Mouse (Mus musculus) right cerebral cortex, postnatal 10 days (tissue): ENCODE measurements at regions not wholly inside any gene's neighbourhood (a gene's known extent, or its start where the extent isn't known, plus 50 kb on each side); places are given as distances from the start of the nearest gene placed in this dataset.

Source experiments
- DNase-seq, 2 experiments: peaks; one replicate each; pipeline ENCODE4 v3.0.0; 2021; ENCODE audit warnings: low spot score in 2 of 2

DNA sequence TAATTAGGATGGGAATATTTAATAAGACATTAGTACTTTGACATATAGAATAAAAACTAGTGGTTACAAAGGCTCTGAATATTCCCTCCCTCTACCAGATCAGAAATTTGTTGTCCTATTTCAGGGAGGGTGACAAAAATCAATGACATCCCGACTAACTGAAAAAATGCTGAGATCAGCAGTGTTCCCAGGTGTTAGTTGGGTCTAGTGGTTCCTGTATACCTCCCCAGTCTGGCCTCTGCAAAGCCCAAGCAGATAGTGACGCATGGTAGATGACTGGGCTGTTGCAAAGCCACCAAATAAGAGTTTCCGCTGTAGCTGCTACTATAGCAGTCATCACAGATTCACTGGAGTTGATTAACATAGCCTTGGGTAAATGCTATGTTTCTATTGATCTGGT, 59.9 kb upstream of the Gm4791 start:
- no peak for DNase-seq

GRCm38 (mm10) chr9:46925641-46926040, 72.9 kb upstream of the Gm4791 start:
- peak; percentile 46 to 51 for DNase-seq

DNA sequence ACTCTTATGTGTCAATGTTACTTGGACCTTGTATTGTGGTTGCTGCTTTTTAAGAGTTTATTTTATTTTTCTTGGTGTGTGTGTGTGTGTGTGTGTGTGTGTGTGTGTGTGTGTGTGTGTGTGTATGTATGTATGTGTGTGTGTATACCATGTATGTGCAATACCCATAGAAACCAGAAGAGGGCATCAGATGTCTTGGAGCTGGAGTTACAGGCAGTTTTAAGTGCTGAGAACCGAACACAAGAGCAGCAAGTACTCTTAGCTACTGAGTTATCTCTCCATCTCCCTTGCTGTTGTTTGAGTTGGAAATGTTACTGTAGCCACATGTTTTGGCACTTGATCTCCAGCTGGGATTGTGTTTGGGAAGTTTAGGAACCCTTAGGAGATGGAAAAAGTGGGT, 78.5 kb upstream of the Gm4791 start:
- DNase-seq = no peak

- DNase-seq = peak; percentile 79 to 84
These were observed 85.3 kb upstream of the Gm4791 start for GRCm38 (mm10) chr9:46913238-46913637.

GRCm38 (mm10) chr9:46909412-46910013, 89.0 kb upstream of the Gm4791 start:
- DNase-seq = peak; percentile 59 to 75

GRCm38 (mm10) chr9:46905081-46905480, 93.5 kb upstream of the Gm4791 start:
- no peak for DNase-seq

- DNase-seq = no peak
These were observed 94.9 kb upstream of the Gm4791 start for GRCm38 (mm10) chr9:46903491-46904220.

- DNase-seq = peak; percentile 50 to 54
These were observed 99.3 kb upstream of the Gm4791 start for GRCm38 (mm10) chr9:46899283-46899682.

GRCm38 (mm10) chr9:46898120-46898519, 100.4 kb upstream of the Gm4791 start:
- peak in 1 of 2 experiments; percentile 47 for DNase-seq

DNA sequence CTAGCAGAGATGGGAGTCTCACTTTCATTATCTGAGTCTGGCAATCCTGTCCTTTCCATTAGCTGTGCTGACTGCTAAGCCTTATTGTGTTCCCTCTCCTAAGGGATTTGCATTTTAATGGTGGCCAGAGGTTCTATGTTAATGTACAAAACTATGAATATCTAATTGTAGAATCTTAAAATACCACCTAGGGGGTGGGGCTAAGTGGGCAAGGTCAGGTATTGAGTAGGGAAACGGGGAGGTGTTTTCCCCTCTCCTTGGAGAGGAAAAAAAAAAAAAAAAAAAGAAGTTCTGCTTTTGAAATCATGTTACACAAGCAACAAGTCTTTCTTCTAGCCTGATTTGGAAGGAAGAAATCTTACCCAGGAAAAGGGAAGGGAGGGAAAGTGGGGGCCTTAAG, 106.7 kb upstream of the Gm4791 start:
- no peak for DNase-seq

GRCm38 (mm10) chr9:46889933-46890662, 108.4 kb upstream of the Gm4791 start:
- peak in 1 of 2 experiments; percentile 57 for DNase-seq

DNA sequence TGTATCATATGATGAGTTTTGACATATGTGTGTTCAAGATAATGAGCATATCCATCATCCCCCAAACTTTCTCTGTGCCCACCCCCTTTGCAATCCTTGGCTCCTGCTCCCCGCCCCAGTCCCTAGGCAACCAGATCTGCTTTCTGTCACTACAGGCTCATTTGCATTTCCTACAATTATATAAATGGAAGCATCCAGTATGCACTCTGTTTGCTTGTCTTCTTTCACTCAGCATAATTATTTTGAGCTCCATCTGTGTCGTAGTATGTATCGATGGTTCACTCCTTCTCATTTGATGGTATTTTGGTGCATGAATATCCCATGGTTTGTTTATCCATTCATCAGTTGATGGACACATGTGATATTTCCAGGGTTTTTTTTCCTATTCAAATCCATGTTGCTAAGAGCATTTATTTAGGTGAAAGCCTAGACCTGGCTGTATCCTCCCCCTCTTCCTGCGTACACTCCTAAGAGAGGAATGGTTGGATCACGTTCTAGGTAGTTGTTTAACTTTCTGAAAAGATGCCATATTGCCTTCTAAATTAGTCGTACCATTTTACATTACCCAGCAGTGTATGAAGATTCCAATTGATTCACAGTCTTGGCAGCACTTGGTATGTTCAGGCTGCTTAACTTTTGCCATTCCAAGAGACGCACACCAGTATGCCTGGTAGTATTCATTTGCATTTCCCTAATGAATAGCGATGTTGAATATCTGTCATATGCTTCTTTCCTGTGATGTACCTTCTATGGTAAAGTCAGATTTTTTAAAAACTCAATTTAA, 127.1 kb upstream of the Gm4791 start:
- peak; percentile 62 to 80 for DNase-seq

- peak in 1 of 2 experiments; percentile 51 for DNase-seq
These were observed 134.6 kb upstream of the Gm4791 start for GRCm38 (mm10) chr9:46863934-46864333.

GRCm38 (mm10) chr9:46851753-46852152, 146.8 kb upstream of the Gm4791 start:
- no peak for DNase-seq

GRCm38 (mm10) chr9:46851336-46851735, 147.2 kb upstream of the Gm4791 start:
- DNase-seq = no peak

DNA sequence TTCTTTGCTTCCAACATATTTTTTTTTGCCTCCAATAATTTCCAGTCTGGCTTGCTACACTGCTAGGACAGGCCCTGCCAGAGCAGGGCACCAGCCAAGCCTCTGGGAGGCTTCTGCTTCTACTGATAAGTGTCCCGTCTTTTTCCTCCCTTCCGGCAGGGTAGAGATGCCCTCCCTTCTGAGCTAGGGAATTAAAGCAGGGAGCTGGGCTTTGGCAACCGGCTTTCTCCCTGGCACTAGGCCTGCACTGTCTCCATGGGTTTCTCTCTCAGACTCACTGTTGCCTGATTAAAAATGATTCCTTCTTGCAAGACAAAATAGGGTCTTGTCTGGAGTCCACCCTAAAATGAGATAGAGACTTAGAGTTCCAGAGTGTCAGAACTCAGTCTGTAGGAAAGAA, 153.3 kb upstream of the Gm4791 start:
- DNase-seq = peak; percentile 79 to 83

DNA sequence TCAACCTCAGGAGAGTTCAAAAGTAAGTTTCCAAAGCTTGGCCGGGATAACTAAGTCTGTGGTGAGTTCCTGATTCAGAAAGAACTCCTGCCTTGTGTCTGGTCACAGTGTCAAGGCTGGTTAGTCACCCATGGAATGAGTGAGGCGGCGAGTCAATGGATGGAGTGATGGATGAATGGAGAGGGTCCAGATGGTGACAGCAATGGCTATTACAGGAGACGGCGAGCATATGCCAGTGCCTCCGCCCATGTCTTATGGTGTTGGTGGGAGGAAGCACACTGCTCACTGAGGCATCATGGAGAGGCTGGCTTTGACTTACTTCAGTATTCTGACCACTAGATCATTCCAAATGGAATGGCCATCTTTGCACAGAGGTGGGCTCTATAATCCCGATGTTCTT, 154.8 kb upstream of the Gm4791 start:
- no peak for DNase-seq

DNA sequence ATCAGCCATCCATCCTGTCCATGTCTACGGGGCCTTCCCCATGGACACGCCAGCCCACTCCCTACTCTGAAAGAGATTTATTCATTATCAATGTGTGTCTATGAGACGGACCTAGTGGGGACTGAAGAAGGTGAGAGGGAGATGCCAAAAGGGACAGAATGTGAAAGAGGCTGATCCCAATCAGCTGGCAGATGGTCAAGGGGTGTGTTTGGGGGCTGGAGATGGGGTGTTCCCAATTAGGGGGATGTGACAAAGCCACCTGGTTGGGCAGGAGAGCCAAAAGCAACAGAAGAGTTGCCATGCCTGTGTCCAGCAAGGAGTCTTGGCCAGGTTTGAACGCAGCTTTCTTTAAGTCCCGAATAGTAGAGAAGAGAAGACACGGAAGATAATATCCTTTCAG, 157.0 kb upstream of the Gm4791 start:
- no peak for DNase-seq

GRCm38 (mm10) chr9:46835261-46835660, 163.3 kb upstream of the Gm4791 start:
- DNase-seq = peak in 1 of 2 experiments; percentile 44

- DNase-seq = no peak
These were observed 167.6 kb upstream of the Gm4791 start for GRCm38 (mm10) chr9:46830746-46831560.

DNA sequence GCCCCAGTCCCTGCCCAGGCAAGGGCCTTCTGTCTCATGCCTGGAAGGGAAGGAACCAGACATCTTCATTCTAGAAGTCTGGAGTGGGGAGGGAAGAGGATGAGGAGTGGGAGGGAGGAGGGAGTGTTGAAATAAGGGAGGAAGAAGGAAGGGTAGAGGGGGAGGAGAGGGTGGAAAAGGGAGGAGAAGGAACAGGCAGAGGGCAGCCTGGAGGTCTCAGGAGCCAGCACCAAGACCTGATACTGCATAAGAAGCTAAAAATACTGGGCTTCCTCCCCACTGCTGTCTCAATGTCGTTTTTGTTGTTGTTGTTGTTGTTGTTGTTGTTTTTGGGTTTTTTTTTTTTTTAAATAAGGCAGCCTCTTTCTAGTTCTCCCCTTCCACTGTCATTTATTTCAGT, 168.2 kb upstream of the Gm4791 start:
- DNase-seq = no peak
